Mouse (Mus musculus) CD4-positive, CD25-positive, alpha-beta regulatory T cell, adult 9 weeks (primary cell): Measurements from ENCODE around the gene Gucy2c. TPM values are rescaled to one million over a fixed set of nuclear protein-coding genes. Genes with fewer than 3 reads are reported as not detected.

Experiments used
- polyA plus RNA-seq: library from polyadenylated mRNA; unstranded; fragments of 100-300 nt; shearing (Covaris generic); gene quantifications from one replicate; pipeline ENCODE4 v1.2.1, GENCODE M21; 2017

Gene Gucy2c
- not detected for polyA plus RNA-seq

DNA sequence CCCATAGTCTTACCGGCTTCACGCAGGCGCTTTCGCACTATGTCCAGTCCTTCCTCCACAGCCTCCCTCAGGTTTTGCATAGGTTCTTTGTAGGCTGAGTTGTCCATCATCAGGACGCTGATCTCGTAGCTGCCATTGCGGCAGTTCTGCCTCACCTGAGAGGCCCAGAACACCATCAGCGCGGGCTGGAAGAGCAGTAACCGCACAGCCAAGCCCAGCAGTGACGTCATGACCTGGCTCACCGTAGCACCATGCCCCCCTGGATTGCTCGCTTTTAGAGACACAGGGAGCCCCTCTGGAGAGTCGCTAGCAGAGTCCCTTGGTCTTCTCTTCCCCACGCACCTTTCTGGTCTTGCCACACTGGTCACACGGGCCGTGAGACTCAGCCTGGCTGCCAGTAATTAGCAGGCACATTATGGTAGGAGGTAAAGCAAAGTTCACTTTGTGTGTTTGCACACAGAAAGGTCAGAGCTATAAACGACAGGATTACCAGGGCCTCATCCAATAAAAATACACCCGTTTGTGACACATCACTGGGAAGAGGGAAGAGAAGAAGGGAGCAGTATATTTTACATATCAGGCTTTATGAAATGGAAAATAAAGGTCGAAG, at the start of gene Gucy2c:
Gucy2c (minus strand) TSS at position 389 of the 610 bp plus-strand sequence.

DNA sequence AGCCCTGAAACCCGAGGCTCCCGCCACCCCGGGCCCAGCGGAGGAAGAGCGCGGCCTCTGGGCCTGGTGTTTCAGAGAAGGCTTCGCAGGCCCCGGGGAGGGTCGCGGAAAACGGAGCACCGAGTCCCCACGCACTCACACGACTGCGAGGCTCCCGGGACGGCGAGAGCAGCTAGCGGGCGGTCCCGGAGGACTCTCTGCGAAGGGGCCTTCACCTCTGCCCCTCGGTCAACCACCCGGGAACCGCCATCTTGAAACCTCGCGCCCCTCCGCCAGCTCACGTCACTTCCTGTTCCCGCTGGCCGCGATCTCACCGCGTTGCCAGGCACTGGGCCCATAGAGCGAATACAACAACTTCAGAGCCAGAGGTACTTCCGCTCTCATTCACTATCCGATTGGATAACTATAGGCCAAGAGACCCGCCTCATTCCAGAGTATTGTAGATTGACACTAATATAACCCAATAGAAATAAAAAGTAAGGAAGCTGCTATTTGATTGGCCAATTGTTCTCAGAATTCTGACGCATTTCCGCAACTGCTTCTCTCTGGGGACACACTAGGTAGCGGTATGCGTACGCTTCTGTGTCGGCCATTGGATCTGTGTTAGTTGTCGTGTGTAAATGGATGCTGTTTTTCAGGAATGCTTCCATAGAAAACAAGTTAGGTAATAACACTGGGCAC, 46.5 kb upstream of the Gucy2c start, which contains the start of gene Wbp11:
Wbp11 (minus strand) TSS at position 353 of the 681 bp plus-strand sequence.

DNA sequence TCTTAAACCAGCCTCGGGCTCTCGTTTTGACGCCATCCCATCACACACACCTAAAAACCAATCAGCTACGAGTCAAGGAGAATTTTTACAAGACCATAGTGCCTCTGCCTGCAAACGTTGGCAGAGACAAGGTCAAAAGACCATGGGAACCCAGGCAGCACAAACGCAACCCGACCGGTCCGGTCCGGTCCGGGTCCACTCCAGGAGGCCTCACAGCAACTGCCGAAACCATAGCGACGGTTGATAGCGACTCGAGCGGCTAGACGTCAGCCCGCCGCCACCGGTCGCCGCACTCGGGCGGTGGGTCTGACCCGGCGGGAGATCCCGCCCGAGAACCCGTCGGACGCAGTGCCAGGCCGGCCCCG, 45.9 kb upstream of the Gucy2c start, which contains the start of gene BC049715:
BC049715 (plus strand) TSS at position 111 of the 365 bp plus-strand sequence.

GRCm38 (mm10) chr6:136808014-136808417, 26.5 kb upstream of the Gucy2c start, which contains the start of gene H2afj:
Gene H2afj, plus strand, starts transcription at chr6:136808244.

GRCm38 (mm10) chr6:136803739-136804633, 22.4 kb upstream of the Gucy2c start, which contains the start of gene Hist4h4:
Gene Hist4h4, minus strand, starts transcription at chr6:136804415.

GRCm38 (mm10) chr6:136661706-136662016, 119.9 kb downstream of the Gucy2c start, which contains the start of gene Plbd1:
Gene Plbd1, minus strand, starts transcription at chr6:136661928.

Other genes with a start within 250 kb of the Gucy2c start
- gene Plbd1, start 119.8 kb downstream of the Gucy2c start, polyA plus RNA-seq: 0.89 TPM
- 1.1 TPM for gene Hist4h4, start 22.6 kb upstream of the Gucy2c start, polyA plus RNA-seq
- gene H2afj, start 26.5 kb upstream of the Gucy2c start, polyA plus RNA-seq: 28.6 TPM
- gene BC049715, start 45.9 kb upstream of the Gucy2c start, polyA plus RNA-seq: 3.0 TPM
- 116 TPM for gene Wbp11, start 46.5 kb upstream of the Gucy2c start, polyA plus RNA-seq
- gene Smco3, start 53.7 kb upstream of the Gucy2c start, polyA plus RNA-seq: not detected
- 4.0 TPM for gene Art4, start 76.0 kb upstream of the Gucy2c start, polyA plus RNA-seq
- gene Mgp, start 94.1 kb upstream of the Gucy2c start, polyA plus RNA-seq: not detected
- gene Erp27, start 140.4 kb upstream of the Gucy2c start, polyA plus RNA-seq: 3.7 TPM
- gene Pde6h, start 142.1 kb upstream of the Gucy2c start, polyA plus RNA-seq: 0.30 TPM
- gene Arhgdib, start 160.1 kb upstream of the Gucy2c start, polyA plus RNA-seq: 2,675 TPM